Mouse (Mus musculus): ENCODE results near the gene H2-DMa.
A peak's percentile ranks its signal among the peaks of the same experiment; 100 is the strongest.
"Not testable (repeated sequence)": the region's sequence is repeated elsewhere in the genome, so short reads cannot be mapped to it uniquely, and the experiment has no call there.

The H2-DMa gene

GRCm38 (mm10) chr17:34126826-34127420, 7.6 kb downstream of the H2-DMa start:
- no peak for DNase-seq (ENCODE audit: low spot score)

- DNase-seq (ENCODE audit: low spot score): peak; percentile 52
Observed at GRCm38 (mm10) chr17:34127475-34127874, 8.1 kb downstream of the H2-DMa start.

GRCm38 (mm10) chr17:34128264-34128937, 9.1 kb downstream of the H2-DMa start:
- peak; percentile 22 for DNase-seq (ENCODE audit: low spot score)

- DNase-seq (ENCODE audit: low spot score): peak; percentile 42
Observed at GRCm38 (mm10) chr17:34128944-34129791, 9.8 kb downstream of the H2-DMa start.

- peak; percentile 3 for DNase-seq (ENCODE audit: low spot score)
Observed at GRCm38 (mm10) chr17:34130073-34130947, 11.0 kb downstream of the H2-DMa start.

GRCm38 (mm10) chr17:34131911-34132310, 12.6 kb downstream of the H2-DMa start:
- no peak for DNase-seq (ENCODE audit: low spot score)

GRCm38 (mm10) chr17:34133289-34133688, 13.9 kb downstream of the H2-DMa start:
- DNase-seq (ENCODE audit: low spot score): no peak

GRCm38 (mm10) chr17:34134451-34134850, 15.1 kb downstream of the H2-DMa start:
- DNase-seq (ENCODE audit: low spot score): no peak

GRCm38 (mm10) chr17:34135297-34136224, 16.2 kb downstream of the H2-DMa start:
- peak; percentile 95 for DNase-seq (ENCODE audit: low spot score)

GRCm38 (mm10) chr17:34137601-34138000, 18.3 kb downstream of the H2-DMa start:
- DNase-seq (ENCODE audit: low spot score): no peak

- no peak for DNase-seq (ENCODE audit: low spot score)
Observed at GRCm38 (mm10) chr17:34138655-34139054, 19.3 kb downstream of the H2-DMa start.

- peak; percentile 74 for DNase-seq (ENCODE audit: low spot score)
Observed at GRCm38 (mm10) chr17:34139416-34139815, 20.1 kb downstream of the H2-DMa start.

GRCm38 (mm10) chr17:34140240-34140639, 20.9 kb downstream of the H2-DMa start:
- DNase-seq (ENCODE audit: low spot score): no peak

- DNase-seq (ENCODE audit: low spot score): no peak
Observed at GRCm38 (mm10) chr17:34141448-34141847, 22.1 kb downstream of the H2-DMa start.

- no peak for DNase-seq (ENCODE audit: low spot score)
Observed at GRCm38 (mm10) chr17:34142456-34143010, 23.2 kb downstream of the H2-DMa start.

GRCm38 (mm10) chr17:34143033-34143432, 23.7 kb downstream of the H2-DMa start, which contains the start of gene H2-DMb2:
Gene H2-DMb2 (plus strand): TSS chr17:34143307.
- no peak for DNase-seq (ENCODE audit: low spot score)

GRCm38 (mm10) chr17:34143461-34143860, 24.1 kb downstream of the H2-DMa start:
- DNase-seq (ENCODE audit: low spot score): no peak

- not testable (repeated sequence) for DNase-seq (ENCODE audit: low spot score)
Observed at GRCm38 (mm10) chr17:34144221-34144620, 24.9 kb downstream of the H2-DMa start.

GRCm38 (mm10) chr17:34144960-34145371, 25.6 kb downstream of the H2-DMa start:
- no peak for DNase-seq (ENCODE audit: low spot score)

GRCm38 (mm10) chr17:34152923-34153322, 33.6 kb downstream of the H2-DMa start, which contains the start of gene H2-DMb1:
Gene H2-DMb1 (plus strand): TSS chr17:34153072.
- peak; percentile 68 for DNase-seq (ENCODE audit: low spot score)
